Mouse (Mus musculus) WW6 (cell line): Measurements from ENCODE around the gene Rtn1.

Experiments
- DNase-seq: peaks from one replicate; pipeline ENCODE4 v3.0.0-alpha.2; 2013; ENCODE audit warnings: low read depth, low spot score

Rtn1 gene

GRCm38 (mm10) chr12:72374823-72375225 is 34.0 kb downstream of the Rtn1 start:
- DNase-seq = no peak

GRCm38 (mm10) chr12:72373916-72374615 is 34.8 kb downstream of the Rtn1 start:
- no peak for DNase-seq

- no peak for DNase-seq
Measured at GRCm38 (mm10) chr12:72370081-72370480, 38.8 kb downstream of the Rtn1 start.

GRCm38 (mm10) chr12:72366763-72367162 is 42.1 kb downstream of the Rtn1 start:
- DNase-seq = no peak

GRCm38 (mm10) chr12:72366104-72366437 is 42.8 kb downstream of the Rtn1 start:
- no peak for DNase-seq

GRCm38 (mm10) chr12:72365231-72366103 is 43.4 kb downstream of the Rtn1 start:
- no peak for DNase-seq

- no peak for DNase-seq
Measured at GRCm38 (mm10) chr12:72364543-72364942, 44.3 kb downstream of the Rtn1 start.

GRCm38 (mm10) chr12:72361701-72362354 is 47.0 kb downstream of the Rtn1 start:
- no peak for DNase-seq

GRCm38 (mm10) chr12:72360926-72361615 is 47.8 kb downstream of the Rtn1 start:
- DNase-seq = no peak

- no peak for DNase-seq
Measured at GRCm38 (mm10) chr12:72359903-72360302, 49.0 kb downstream of the Rtn1 start.

- DNase-seq = no peak
Measured at GRCm38 (mm10) chr12:72357667-72358420, 51.0 kb downstream of the Rtn1 start.

- no peak for DNase-seq
Measured at GRCm38 (mm10) chr12:72354241-72354640, 54.6 kb downstream of the Rtn1 start.

- no peak for DNase-seq
Measured at GRCm38 (mm10) chr12:72353506-72353905, 55.3 kb downstream of the Rtn1 start.

- no peak for DNase-seq
Measured at GRCm38 (mm10) chr12:72348508-72348907, 60.3 kb downstream of the Rtn1 start.

GRCm38 (mm10) chr12:72347184-72347583 is 61.7 kb downstream of the Rtn1 start:
- DNase-seq = no peak

GRCm38 (mm10) chr12:72343639-72344038 is 65.2 kb downstream of the Rtn1 start:
- DNase-seq = no peak

- DNase-seq = no peak
Measured at GRCm38 (mm10) chr12:72336009-72336408, 72.8 kb downstream of the Rtn1 start.

GRCm38 (mm10) chr12:72332488-72333013 is 76.3 kb downstream of the Rtn1 start:
- no peak for DNase-seq

- DNase-seq = no peak
Measured at GRCm38 (mm10) chr12:72331912-72332487, 76.9 kb downstream of the Rtn1 start.

- no peak for DNase-seq
Measured at GRCm38 (mm10) chr12:72326087-72326486, 82.8 kb downstream of the Rtn1 start.

GRCm38 (mm10) chr12:72325025-72325424 is 83.8 kb downstream of the Rtn1 start:
- no peak for DNase-seq
